Mouse (Mus musculus) bone marrow macrophage, adult 2 months (primary cell): ENCODE data around the gene Kif3c. TPM values are rescaled to one million over a fixed set of nuclear protein-coding genes. Genes with fewer than 3 reads are reported as not detected.
"Not testable (repeated sequence)": the region's sequence is repeated elsewhere in the genome, so short reads cannot be mapped to it uniquely, and the experiment has no call there.

ENCODE experiments used
- H3K27ac ChIP-seq: 2 replicates; pipeline ENCODE4 v1.5.1; 2012; ENCODE audit warnings: low read depth, low read length; ENCODE audit not compliant: insufficient read depth
- H3K4me1 ChIP-seq: 2 replicates; pipeline ENCODE4 v1.6.1; 2012; ENCODE audit warnings: low read length; ENCODE audit not compliant: control insufficient read depth, insufficient read depth
- H3K4me3 ChIP-seq: 2 replicates; pipeline ENCODE4 v1.5.1; 2012; ENCODE audit warnings: mild to moderate bottlenecking, low read length, moderate library complexity; ENCODE audit not compliant: insufficient read depth
- CTCF ChIP-seq: IDR thresholded peaks from 2 replicates; pipeline ENCODE4 v1.5.1; 2012; ENCODE audit warnings: low read depth, mild to moderate bottlenecking, low read length, moderate library complexity
- POLR2A ChIP-seq: IDR thresholded peaks from 2 replicates; pipeline ENCODE4 v1.6.1; 2012; ENCODE audit warnings: mild to moderate bottlenecking, low read depth, low read length, borderline replicate concordance
- polyA plus RNA-seq: library from polyadenylated mRNA; stranded (reverse); fragments of >200 nt; gene quantifications from 2 replicates; pipeline ENCODE4 v1.2.4, GENCODE M21; 2012; ENCODE audit not compliant: missing spikeins, insufficient read depth, insufficient read length

Kif3c gene
- polyA plus RNA-seq, 1 experiment, result 22.0 TPM

DNA sequence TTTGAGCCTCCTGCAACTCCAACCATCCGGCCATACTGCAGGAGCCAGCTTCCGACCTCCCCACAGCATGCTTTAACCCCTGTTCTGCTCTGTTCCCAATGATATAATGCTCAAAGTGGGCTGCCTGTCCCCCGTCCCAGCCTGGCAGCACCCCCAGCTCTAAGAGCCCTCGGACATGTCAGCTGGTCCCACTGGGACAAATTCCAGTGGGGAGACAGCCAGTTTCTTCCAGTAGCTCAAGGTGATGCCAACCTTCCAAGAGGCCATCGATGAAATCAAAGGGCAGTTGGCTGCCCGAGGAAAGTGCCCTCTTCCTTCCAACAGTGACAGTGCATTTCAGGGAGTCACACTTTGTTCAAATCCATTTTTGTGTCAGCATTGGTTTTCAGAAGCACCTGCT lies 20.3 kb downstream of the Kif3c start:
- H3K4me1 ChIP-seq, result peaks cover 10% of the 10 kb centered on the region
- H3K4me3 ChIP-seq, result no peak overlapping the region
- TF ChIP-seq CTCF (no peak), POLR2A (no peak)
- no peak overlapping the region for H3K27ac ChIP-seq

DNA sequence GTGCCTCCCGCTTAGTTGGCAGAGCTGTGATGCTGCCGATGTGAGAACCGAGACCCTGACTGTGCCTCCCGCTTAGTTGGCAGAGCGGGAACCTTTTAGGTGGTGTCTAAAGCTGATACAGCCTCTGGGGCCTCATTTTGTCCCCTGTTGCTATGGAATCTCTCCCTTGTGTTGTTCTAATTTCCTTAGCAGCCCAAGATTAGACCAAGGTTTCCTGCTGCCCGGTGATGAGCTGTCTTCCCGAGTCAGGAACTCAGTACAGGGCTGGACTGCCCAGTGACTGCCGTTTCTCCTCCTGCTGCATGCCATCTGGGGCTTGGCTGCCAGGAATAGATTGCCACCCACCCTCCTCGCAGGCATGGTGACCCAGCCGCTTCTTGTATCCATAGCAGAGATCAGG lies 21.0 kb downstream of the Kif3c start:
- Histone ChIP-seq H3K4me1 (peaks cover 15% of the 10 kb centered on the region), H3K4me3 (no peak overlapping the region), H3K27ac (no peak overlapping the region)
- TF ChIP-seq CTCF (no peak), POLR2A (no peak)

- peaks cover 25% of the 10 kb centered on the region for H3K4me1 ChIP-seq
- TF ChIP-seq CTCF (no peak), POLR2A (no peak)
- no peak overlapping the region for H3K4me3 ChIP-seq
- H3K27ac ChIP-seq, result no peak overlapping the region
Measured at GRCm38 (mm10) chr12:3387891-3388290, 23.0 kb downstream of the Kif3c start.

GRCm38 (mm10) chr12:3389394-3389793 lies 24.5 kb downstream of the Kif3c start:
- H3K27ac ChIP-seq, result no peak overlapping the region
- TF ChIP-seq CTCF (no peak), POLR2A (no peak)
- peaks cover 25% of the 10 kb centered on the region for H3K4me1 ChIP-seq
- no peak overlapping the region for H3K4me3 ChIP-seq

GRCm38 (mm10) chr12:3390071-3390470 lies 25.1 kb downstream of the Kif3c start:
- peaks cover 25% of the 10 kb centered on the region for H3K4me1 ChIP-seq
- H3K4me3 ChIP-seq, result no peak overlapping the region
- peak overlapping the region; percentile 92 for H3K27ac ChIP-seq
- TF ChIP-seq POLR2A (no peak), CTCF (no peak)

DNA sequence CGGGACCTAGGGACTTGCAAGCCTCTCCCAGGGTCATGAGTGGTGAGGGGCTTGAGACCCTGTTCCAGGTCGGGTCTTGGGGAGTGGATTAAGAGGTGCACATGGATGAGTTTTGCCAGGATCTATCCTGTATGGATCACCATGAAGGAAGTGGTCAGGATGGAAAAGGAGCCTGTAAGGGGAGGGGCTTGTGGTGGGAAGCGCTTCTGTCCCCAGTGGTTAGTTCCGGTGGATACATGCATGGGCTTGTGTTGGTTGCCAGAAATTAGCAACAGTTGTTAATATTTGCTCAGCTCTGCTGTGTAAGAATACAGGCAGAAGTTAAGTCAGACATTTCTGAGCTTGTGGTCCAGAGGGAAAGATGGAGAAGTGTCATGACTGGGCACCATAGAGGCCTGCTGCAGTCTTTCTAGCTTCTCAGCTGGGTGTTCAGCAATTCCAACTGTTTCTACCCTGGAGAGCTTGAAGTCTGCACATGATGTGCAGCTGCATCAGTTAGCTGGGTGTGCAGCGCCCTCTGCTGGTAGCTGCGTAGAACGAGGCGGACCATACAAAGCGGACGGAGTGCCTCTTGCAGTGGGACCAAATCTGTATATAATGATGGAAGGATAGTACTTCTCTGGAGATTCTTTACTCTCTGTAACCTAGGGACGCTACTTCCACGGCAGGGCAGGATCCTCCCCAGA lies 25.8 kb downstream of the Kif3c start:
- peak overlapping the region; percentile 35 for H3K4me3 ChIP-seq
- TF ChIP-seq CTCF (peak; percentile 99), POLR2A (no peak)
- H3K4me1 ChIP-seq, result peaks cover 25% of the 10 kb centered on the region
- H3K27ac ChIP-seq, result peak overlapping the region; percentile 92

DNA sequence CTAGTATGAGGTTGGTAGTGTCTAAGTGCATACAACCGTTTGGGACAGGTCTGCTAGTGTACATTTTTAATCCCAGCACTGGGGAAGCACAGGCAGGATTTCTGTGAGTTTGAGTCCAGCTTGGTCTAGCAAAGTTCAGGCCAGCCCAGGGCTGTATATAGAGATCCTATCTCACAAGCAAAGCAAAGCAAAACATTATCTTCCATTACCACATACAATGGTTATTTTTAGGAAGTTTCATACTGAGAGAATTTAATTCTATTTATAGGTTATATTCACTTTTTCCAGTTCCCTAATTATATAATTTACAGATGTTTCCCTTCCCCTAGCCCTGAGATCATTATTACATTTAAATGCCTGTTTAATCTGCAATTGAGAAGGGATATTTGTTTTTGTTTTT lies 26.3 kb downstream of the Kif3c start:
- H3K27ac ChIP-seq, result peak overlapping the region; percentile 98
- TF ChIP-seq CTCF (no peak), POLR2A (no peak)

DNA sequence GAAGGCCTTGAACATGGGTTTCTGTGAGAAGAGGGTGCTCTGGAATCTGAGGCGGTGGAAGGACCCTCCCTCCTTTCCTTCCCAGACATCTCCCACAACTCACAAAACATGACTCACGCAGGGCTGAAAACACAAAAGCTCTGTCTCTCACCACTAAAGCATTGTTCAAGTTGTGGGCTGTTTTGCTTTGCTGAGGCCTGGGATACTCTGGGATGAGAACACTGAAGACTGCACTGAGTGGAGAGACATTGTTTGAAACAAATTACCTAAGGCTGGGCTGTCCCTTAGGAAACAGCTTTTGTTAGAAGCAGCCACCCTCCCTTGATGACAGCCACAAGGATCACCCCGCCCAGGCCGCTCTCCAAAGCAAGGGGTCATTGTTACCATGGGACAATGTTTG lies 28.2 kb downstream of the Kif3c start:
- TF ChIP-seq CTCF (no peak), POLR2A (no peak)
- Histone ChIP-seq H3K27ac (no peak overlapping the region), H3K4me3 (no peak overlapping the region), H3K4me1 (peaks cover 25% of the 10 kb centered on the region)

More for the DNA sequence above, 26.3 kb downstream of the Kif3c start:
- peak overlapping the region; percentile 35 for H3K4me3 ChIP-seq
- H3K4me1 ChIP-seq, result peaks cover 25% of the 10 kb centered on the region

- peaks cover 5% of the 10 kb centered on the region for H3K4me1 ChIP-seq
- no peak overlapping the region for H3K27ac ChIP-seq
- H3K4me3 ChIP-seq, result no peak overlapping the region
- TF ChIP-seq CTCF (no peak), POLR2A (no peak)
Measured at GRCm38 (mm10) chr12:3396931-3397330, 32.0 kb downstream of the Kif3c start.

- not testable (repeated sequence) for H3K4me1 ChIP-seq, H3K27ac ChIP-seq
Measured at GRCm38 (mm10) chr12:3405662-3406061, 40.7 kb downstream of the Kif3c start.

DNA sequence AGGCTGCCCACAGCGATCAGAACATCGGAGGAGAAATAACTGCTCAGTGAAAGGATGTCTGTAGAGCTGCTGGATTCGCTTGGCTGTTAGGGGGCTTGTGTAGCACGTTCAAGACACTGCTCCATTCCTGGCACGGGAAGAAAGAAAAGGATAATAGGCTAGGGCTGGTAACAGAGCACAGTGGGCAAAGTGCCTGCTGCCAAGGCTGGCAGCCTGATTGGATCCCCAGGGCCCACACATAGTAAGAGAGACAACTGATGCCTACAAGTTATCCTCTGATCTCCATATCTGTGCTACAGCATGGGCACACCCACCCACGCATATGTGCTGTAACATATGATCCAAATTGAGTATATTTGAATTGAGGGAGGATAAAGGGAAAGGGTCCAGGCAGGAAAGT lies 41.7 kb downstream of the Kif3c start:
- Histone ChIP-seq H3K27ac (no peak overlapping the region), H3K4me1 (0 out of 2 replicates have a peak, but pooled peaks cover 2% of the 10 kb centered on the region), H3K4me3 (no peak overlapping the region)
- TF ChIP-seq POLR2A (no peak), CTCF (no peak)

More at GRCm38 (mm10) chr12:3405662-3406061, 40.7 kb downstream of the Kif3c start:
- not testable (repeated sequence) for H3K4me3 ChIP-seq
